Mouse (Mus musculus): ENCODE results near the gene Hcn1. TPM values are rescaled to one million over a fixed set of nuclear protein-coding genes. Genes with fewer than 3 reads are reported as not detected.

Hcn1 gene
- polyA plus RNA-seq, 1 experiment from 2014 or later: 0.71 TPM

DNA sequence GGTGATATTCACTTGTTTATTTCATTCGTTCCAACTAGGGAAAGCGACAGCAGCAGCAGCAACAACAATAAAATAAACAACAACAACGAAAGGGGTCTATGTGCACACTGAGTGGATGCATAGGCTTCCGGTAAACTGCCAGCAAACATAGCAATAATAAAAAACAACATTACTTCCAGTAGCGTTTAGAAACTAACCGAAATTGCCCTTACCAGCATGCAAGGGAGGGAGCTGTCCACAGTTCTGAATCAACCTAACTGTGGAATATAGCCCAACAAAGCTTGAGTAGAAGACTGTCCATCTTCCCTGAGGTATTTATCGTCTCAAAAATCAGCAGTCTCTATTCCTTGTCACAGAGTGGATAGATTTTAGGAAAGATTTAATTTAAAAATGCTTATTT is 2.0 kb downstream of the Hcn1 start:
- H3K4me3 ChIP-seq (replicated peaks; ENCODE audit: low read depth, low read length): peak overlapping the region; percentile 70
- peak; percentile 56 for DNase-seq
- no peak overlapping the region for H3K9ac ChIP-seq (replicated peaks; ENCODE audit: low read length)
- H3K4me2 ChIP-seq (ENCODE audit: low read length): peak overlapping the region; percentile 85
- H3K36me3 ChIP-seq (ENCODE audit: control insufficient read depth, insufficient read depth, low read length): no peaks in the 10 kb centered on the region
- H3K9me3 ChIP-seq (ENCODE audit: control insufficient read depth, low read length): no peaks in the 10 kb centered on the region
- peaks cover 4% of the 10 kb centered on the region; the same call in 1 of the 2 replicates for H3K4me1 ChIP-seq (ENCODE audit: control insufficient read depth, insufficient read depth, low read length)
- H3K27me3 ChIP-seq (ENCODE audit: control insufficient read depth, insufficient read depth, low read length): peaks cover 11% of the 10 kb centered on the region; the same call in 1 of the 2 replicates
- WGBS: 34% methylated on average over 7 of the region's 7 CpGs
- ATAC-seq (ENCODE audit: low FRiP score, low TSS enrichment): no peak
- H3K27ac ChIP-seq (replicated peaks; ENCODE audit: low read depth, low read length): no peak overlapping the region

DNA sequence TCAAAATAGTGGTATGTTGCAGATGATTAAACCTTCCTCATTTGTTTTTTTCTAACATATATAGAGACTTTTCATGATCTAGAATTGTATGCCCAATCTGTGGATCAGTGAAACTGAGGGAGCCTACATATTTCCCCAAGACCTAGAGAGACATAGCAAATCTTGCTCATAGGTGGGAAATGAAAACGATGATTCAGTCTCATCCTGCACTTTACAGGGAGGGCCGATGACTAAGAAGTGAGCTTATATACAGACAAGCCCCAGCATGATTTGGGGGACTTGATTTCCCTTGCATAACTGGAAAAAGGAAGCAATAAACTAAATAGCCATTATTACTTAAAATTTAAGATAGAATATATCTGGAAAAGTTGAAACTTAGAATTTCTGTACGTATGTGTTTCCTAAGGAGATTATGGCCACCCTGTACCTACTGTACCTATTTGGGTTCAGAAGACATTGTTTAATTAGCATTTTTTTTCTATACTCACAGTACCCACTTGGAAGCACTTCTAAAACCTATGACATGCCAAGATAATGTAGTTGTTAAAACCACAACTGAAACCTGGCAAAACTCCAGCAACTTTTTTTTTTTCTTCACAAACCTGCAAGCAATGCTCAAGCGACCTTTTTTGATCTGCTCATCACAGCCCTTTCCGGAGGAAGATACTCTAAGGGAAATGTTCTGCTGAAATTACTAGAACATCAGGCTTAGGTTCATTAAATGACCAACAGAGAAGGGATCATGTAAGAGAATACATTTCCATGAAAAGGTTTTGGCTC is 3.0 kb downstream of the Hcn1 start:
- no peak overlapping the region for H3K4me3 ChIP-seq (replicated peaks; ENCODE audit: low read depth, low read length)
- no peak overlapping the region for H3K27ac ChIP-seq (replicated peaks; ENCODE audit: low read depth, low read length)
- ATAC-seq (ENCODE audit: low FRiP score, low TSS enrichment) (no peak), DNase-seq (no peak)
- no peak overlapping the region for H3K4me2 ChIP-seq (ENCODE audit: low read length)
- H3K9me3 ChIP-seq (ENCODE audit: control insufficient read depth, low read length): no peaks in the 10 kb centered on the region
- no peak overlapping the region for H3K9ac ChIP-seq (replicated peaks; ENCODE audit: low read length)
- 87% methylated on average over 5 of the region's 5 CpGs for WGBS
- peaks cover 11% of the 10 kb centered on the region; the same call in 1 of the 2 replicates for H3K27me3 ChIP-seq (ENCODE audit: control insufficient read depth, insufficient read depth, low read length)
- H3K36me3 ChIP-seq (ENCODE audit: control insufficient read depth, insufficient read depth, low read length): no peaks in the 10 kb centered on the region
- H3K4me1 ChIP-seq (ENCODE audit: control insufficient read depth, insufficient read depth, low read length): peaks cover 4% of the 10 kb centered on the region; the same call in 1 of the 2 replicates

DNA sequence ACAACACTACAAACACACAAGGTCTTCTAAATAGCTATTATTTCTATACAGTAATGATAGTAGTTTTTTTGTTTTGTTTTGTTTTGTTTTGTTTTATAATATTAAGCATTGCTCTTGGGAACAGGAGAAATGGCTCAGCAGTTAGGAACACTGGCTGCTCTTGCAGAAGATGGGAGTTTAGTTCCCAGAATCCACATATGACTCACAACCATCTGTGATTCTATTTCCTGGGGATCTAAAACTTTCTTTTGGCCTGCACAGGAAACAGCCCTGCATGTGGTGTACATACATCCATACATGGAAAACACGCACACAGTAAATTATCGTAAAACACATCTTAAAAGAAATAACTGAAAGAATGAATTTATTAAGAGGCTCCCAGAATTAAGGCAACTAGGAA is 9.8 kb downstream of the Hcn1 start:
- 95% methylated on average over 2 of the region's 2 CpGs for WGBS
- H3K4me3 ChIP-seq (replicated peaks; ENCODE audit: low read depth, low read length): no peak overlapping the region
- H3K9me3 ChIP-seq (ENCODE audit: control insufficient read depth, low read length): no peaks in the 10 kb centered on the region
- no peak overlapping the region for H3K27ac ChIP-seq (replicated peaks; ENCODE audit: low read depth, low read length)
- H3K27me3 ChIP-seq (ENCODE audit: control insufficient read depth, insufficient read depth, low read length): no peaks in the 10 kb centered on the region
- DNase-seq (no peak), ATAC-seq (ENCODE audit: low FRiP score, low TSS enrichment) (no peak)
- H3K9ac ChIP-seq (replicated peaks; ENCODE audit: low read length): no peak overlapping the region
- H3K36me3 ChIP-seq (ENCODE audit: control insufficient read depth, insufficient read depth, low read length): no peaks in the 10 kb centered on the region
- H3K4me1 ChIP-seq (ENCODE audit: control insufficient read depth, insufficient read depth, low read length): no peaks in the 10 kb centered on the region
- H3K4me2 ChIP-seq (ENCODE audit: low read length): no peak overlapping the region

GRCm38 (mm10) chr13:117619544-117619943 is 17.4 kb downstream of the Hcn1 start:
- H3K4me2 ChIP-seq (ENCODE audit: low read length): no peak overlapping the region

GRCm38 (mm10) chr13:117657501-117657900 is 55.4 kb downstream of the Hcn1 start:
- no peak for ATAC-seq (ENCODE audit: low FRiP score, low TSS enrichment)
- no peak overlapping the region for H3K4me3 ChIP-seq (replicated peaks; ENCODE audit: low read depth, low read length)

More at GRCm38 (mm10) chr13:117619544-117619943, 17.4 kb downstream of the Hcn1 start:
- no peak for DNase-seq
- no peak overlapping the region for H3K27ac ChIP-seq (replicated peaks; ENCODE audit: low read depth, low read length)
- no peaks in the 10 kb centered on the region for H3K9me3 ChIP-seq (ENCODE audit: control insufficient read depth, low read length)
- H3K4me3 ChIP-seq (replicated peaks; ENCODE audit: low read depth, low read length): no peak overlapping the region
- H3K36me3 ChIP-seq (ENCODE audit: control insufficient read depth, insufficient read depth, low read length): no peaks in the 10 kb centered on the region
- no peak overlapping the region for H3K9ac ChIP-seq (replicated peaks; ENCODE audit: low read length)
- ATAC-seq (ENCODE audit: low FRiP score, low TSS enrichment): no peak
- H3K27me3 ChIP-seq (ENCODE audit: control insufficient read depth, insufficient read depth, low read length): no peaks in the 10 kb centered on the region
- WGBS: 87% methylated on average over 7 of the region's 7 CpGs
- H3K4me1 ChIP-seq (ENCODE audit: control insufficient read depth, insufficient read depth, low read length): no peaks in the 10 kb centered on the region

GRCm38 (mm10) chr13:117658414-117659175 is 56.5 kb downstream of the Hcn1 start:
- WGBS: 80% methylated on average over 17 of the region's 17 CpGs
- DNase-seq (no peak), ATAC-seq (ENCODE audit: low FRiP score, low TSS enrichment) (no peak)
- Histone ChIP-seq H3K27ac (replicated peaks; ENCODE audit: low read depth, low read length) (no peak overlapping the region), H3K36me3 (ENCODE audit: control insufficient read depth, insufficient read depth, low read length) (no peaks in the 10 kb centered on the region), H3K9me3 (ENCODE audit: control insufficient read depth, low read length) (no peaks in the 10 kb centered on the region), H3K4me3 (replicated peaks; ENCODE audit: low read depth, low read length) (no peak overlapping the region), H3K4me2 (ENCODE audit: low read length) (no peak overlapping the region), H3K4me1 (ENCODE audit: control insufficient read depth, insufficient read depth, low read length) (no peaks in the 10 kb centered on the region), H3K27me3 (ENCODE audit: control insufficient read depth, insufficient read depth, low read length) (no peaks in the 10 kb centered on the region), H3K9ac (replicated peaks; ENCODE audit: low read length) (no peak overlapping the region)

More at GRCm38 (mm10) chr13:117657501-117657900, 55.4 kb downstream of the Hcn1 start:
- 63% methylated on average over 2 of the region's 2 CpGs for WGBS
- Histone ChIP-seq H3K4me1 (ENCODE audit: control insufficient read depth, insufficient read depth, low read length) (no peaks in the 10 kb centered on the region), H3K9me3 (ENCODE audit: control insufficient read depth, low read length) (no peaks in the 10 kb centered on the region), H3K27me3 (ENCODE audit: control insufficient read depth, insufficient read depth, low read length) (no peaks in the 10 kb centered on the region), H3K27ac (replicated peaks; ENCODE audit: low read depth, low read length) (no peak overlapping the region), H3K9ac (replicated peaks; ENCODE audit: low read length) (no peak overlapping the region), H3K36me3 (ENCODE audit: control insufficient read depth, insufficient read depth, low read length) (no peaks in the 10 kb centered on the region), H3K4me2 (ENCODE audit: low read length) (no peak overlapping the region)
- DNase-seq: no peak

DNA sequence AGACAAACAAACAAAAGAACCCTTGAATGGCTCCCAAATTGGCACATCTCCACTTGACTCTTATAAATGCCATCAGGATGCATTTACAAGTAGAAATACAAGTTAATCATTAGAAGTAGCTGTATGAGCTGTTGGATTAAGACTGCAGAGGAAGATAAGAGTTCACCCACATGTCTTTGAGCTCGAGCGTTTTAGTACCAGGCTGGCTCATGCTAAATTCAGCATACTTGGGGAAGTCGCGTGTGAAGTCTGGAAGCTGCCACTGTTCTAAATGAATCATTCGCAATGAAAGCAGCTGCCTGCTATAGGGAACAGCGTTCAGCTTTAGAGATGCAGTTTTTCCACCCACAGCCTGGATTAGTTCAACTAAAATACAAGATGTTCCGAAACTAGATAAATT is 57.4 kb downstream of the Hcn1 start:
- ATAC-seq (ENCODE audit: low FRiP score, low TSS enrichment) (no peak), DNase-seq (peak; percentile 13)
- H3K4me2 ChIP-seq (ENCODE audit: low read length): no peak overlapping the region
- no peak overlapping the region for H3K9ac ChIP-seq (replicated peaks; ENCODE audit: low read length)
- no peaks in the 10 kb centered on the region for H3K4me1 ChIP-seq (ENCODE audit: control insufficient read depth, insufficient read depth, low read length)
- no peaks in the 10 kb centered on the region for H3K27me3 ChIP-seq (ENCODE audit: control insufficient read depth, insufficient read depth, low read length)
- H3K4me3 ChIP-seq (replicated peaks; ENCODE audit: low read depth, low read length): no peak overlapping the region
- no peak overlapping the region for H3K27ac ChIP-seq (replicated peaks; ENCODE audit: low read depth, low read length)
- H3K9me3 ChIP-seq (ENCODE audit: control insufficient read depth, low read length): no peaks in the 10 kb centered on the region
- no peaks in the 10 kb centered on the region for H3K36me3 ChIP-seq (ENCODE audit: control insufficient read depth, insufficient read depth, low read length)
- WGBS: 73% methylated on average over 7 of the region's 7 CpGs

DNA sequence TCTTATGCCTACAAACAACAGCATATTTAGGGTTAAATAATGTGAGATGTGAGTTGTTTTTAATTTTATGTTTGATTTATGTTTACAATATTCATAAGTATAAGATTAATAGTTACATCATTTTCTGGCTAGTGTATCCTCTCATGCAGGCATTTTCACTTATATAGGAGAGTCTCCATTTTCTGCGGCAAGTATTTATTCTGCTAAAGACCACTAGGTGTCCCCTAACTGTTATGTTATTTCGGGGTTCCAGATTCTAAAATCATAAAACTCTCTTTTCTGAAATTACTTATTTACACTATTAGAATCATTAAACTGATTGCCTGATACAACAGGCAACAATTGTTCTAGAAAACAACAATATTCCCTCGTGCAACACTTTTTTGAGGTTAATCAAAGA is 60.5 kb downstream of the Hcn1 start:
- no peak overlapping the region for H3K9ac ChIP-seq (replicated peaks; ENCODE audit: low read length)
- WGBS: 78% methylated on average over 3 of the region's 3 CpGs
- no peak overlapping the region for H3K27ac ChIP-seq (replicated peaks; ENCODE audit: low read depth, low read length)
- H3K9me3 ChIP-seq (ENCODE audit: control insufficient read depth, low read length): no peaks in the 10 kb centered on the region
- peak; percentile 24 for DNase-seq
- ATAC-seq (ENCODE audit: low FRiP score, low TSS enrichment): no peak
- H3K4me1 ChIP-seq (ENCODE audit: control insufficient read depth, insufficient read depth, low read length): no peaks in the 10 kb centered on the region
- H3K4me2 ChIP-seq (ENCODE audit: low read length): no peak overlapping the region
- H3K4me3 ChIP-seq (replicated peaks; ENCODE audit: low read depth, low read length): no peak overlapping the region
- no peaks in the 10 kb centered on the region for H3K36me3 ChIP-seq (ENCODE audit: control insufficient read depth, insufficient read depth, low read length)
- H3K27me3 ChIP-seq (ENCODE audit: control insufficient read depth, insufficient read depth, low read length): no peaks in the 10 kb centered on the region
